Mouse (Mus musculus): Measurements from ENCODE around the gene Olfr322. TPM values are rescaled to one million over a fixed set of nuclear protein-coding genes. Genes with fewer than 3 reads are reported as not detected.
A peak's percentile ranks its signal among the peaks of the same experiment; 100 is the strongest.

The Olfr322 gene
- total RNA-seq (2015), result not detected in 2 replicates
- total RNA-seq (2017), result not detected in 2 replicates

DNA sequence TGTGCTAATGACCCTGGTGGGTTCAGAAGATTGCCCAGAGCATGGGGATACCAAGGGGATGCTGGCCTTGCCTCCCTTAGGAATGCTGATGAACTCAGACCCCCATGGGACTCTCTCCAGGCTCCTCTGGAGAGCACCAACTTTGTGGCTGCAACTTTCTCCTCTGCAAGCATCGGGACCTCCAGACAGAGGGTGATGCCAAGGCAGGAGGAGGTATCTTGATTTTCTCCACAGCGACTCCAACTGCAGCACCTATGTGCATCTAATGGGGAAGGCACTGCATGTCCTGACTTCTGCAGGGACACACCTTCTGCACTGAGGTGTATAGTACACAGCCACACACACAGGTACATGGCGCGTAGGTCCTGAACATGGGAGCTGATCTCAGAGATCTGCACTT is at the start of gene Olfr322:
Olfr322 (plus strand) TSS at position 187 of the 400 bp plus-strand sequence.
- no peak for ATAC-seq (replicated peaks; ENCODE audit: poor library complexity)

GRCm38 (mm10) chr11:58613359-58613758 is 45.2 kb upstream of the Olfr322 start:
- no peak for ATAC-seq (replicated peaks; ENCODE audit: poor library complexity)

GRCm38 (mm10) chr11:58614526-58614925 is 44.1 kb upstream of the Olfr322 start:
- no peak for ATAC-seq (replicated peaks; ENCODE audit: poor library complexity)

GRCm38 (mm10) chr11:58615975-58616374 is 42.6 kb upstream of the Olfr322 start, which contains the start of gene 2210407C18Rik:
Gene 2210407C18Rik (minus strand): TSS chr11:58616075.
- no peak for ATAC-seq (replicated peaks; ENCODE audit: poor library complexity)

DNA sequence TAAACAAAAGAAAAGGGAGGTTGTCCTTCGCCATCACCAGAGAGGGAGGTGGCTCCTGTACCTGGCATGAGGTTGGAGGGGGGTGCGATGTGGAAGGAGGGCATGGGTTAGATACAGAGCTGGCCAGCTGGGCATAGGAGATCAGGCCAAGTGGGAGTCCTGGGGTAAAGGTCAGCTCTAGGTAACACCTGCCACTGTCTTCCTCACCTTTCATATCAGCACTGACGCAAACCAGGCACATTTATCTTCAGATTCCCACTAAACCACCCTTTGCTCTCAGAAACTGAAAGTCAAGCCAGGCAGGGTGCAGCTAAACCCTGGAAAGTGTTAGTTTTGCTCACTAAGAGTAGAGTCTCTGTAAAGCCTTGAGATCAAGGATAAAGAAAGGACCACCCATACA is 40.2 kb upstream of the Olfr322 start:
- no peak for ATAC-seq (replicated peaks; ENCODE audit: poor library complexity)

DNA sequence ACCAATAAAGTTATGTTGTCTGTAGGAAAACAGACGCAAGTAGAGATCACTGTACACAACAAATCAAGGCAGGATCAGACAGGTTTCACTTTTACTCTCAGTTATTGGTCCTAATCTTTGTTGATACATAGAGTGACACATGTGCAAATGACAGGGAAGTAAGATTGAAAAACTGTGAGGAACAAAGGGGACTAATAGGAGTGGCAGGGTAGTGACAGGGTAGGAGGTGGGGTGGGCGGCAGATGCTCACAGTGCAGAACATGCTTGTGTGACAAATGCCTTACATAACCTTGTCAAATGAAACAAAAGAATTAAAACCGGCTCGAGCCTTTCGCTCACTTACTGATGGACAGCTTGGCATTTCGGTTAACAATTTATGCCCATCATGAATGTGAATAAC is 39.8 kb upstream of the Olfr322 start:
- ATAC-seq (replicated peaks; ENCODE audit: poor library complexity), result no peak

GRCm38 (mm10) chr11:58626146-58626545 is 32.4 kb upstream of the Olfr322 start:
- ATAC-seq (replicated peaks; ENCODE audit: poor library complexity), result 0 out of 2 replicates have a peak, but pooled peaks have one; percentile 20

DNA sequence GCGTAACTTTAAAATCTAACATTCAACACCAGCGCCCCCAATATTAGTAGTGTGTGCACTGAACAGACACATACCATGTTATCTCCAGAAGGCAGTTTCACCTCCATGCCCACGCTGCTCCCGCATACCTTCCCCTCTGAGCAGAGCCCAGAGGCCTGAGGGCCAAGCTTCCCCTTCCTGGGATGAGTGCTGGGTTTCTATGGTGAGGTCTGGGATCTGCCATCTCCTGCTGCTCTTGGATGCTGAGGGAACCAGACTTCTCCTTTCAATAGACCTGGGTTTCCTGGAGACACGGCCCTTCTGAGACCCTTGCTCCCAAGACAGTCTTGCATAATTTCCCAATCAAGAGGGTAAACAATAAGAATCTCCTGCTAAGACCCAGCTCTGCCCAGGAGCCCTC is 28.2 kb upstream of the Olfr322 start, which contains the start of gene Olfr323:
Olfr323 (minus strand) TSS at position 101 of the 400 bp plus-strand sequence.
- ATAC-seq (replicated peaks; ENCODE audit: poor library complexity), result no peak

DNA sequence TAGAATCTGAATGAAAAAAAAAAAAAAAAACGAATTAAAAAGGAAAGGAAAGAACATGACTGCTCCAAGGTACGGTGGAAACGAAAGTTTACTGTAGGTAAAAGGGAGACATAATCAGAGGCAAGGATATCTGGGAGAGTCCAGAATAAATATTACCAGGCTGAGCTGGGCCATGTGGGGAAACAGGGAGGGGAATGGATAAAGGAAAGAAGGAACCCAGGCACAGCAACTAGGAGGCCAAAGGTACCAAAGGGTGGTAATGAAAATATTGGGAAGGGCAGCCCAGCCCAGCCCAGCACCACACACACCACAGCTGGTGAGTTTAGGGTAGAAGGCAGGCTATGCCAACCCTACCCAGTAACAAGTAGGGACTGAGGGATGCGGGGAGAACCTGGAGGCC is 23.7 kb upstream of the Olfr322 start:
- no peak for ATAC-seq (replicated peaks; ENCODE audit: poor library complexity)

DNA sequence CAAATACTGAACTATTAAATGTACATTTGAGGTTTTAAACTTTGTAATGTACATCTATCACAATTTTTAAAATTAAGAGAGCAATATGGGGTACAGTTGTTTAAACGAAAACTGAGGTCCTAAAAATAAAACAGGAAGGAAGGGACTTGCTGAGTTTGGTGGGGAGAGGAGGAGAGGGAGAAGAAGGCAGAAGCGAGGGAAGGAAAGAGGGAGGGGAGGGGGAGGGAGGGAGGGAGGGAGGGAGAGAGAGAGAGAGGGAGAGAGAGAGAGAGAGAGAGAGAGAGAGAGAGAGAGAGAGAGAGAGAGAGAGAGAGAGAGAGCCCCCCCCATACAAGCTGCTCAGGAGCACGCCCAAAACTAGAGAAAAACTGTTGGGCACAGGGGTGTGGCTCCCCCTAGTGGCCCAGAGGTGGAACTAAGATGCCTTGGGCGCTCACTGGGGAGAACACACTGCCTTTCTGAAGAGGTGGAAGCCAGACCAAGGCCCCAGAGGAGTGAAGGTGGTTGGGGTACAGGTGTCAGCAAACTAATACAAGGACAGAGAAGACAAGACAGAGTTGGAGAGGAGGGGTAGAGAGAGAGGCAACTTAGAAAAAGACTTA is 22.1 kb upstream of the Olfr322 start:
- peak; percentile 75 for ATAC-seq (replicated peaks; ENCODE audit: poor library complexity)

GRCm38 (mm10) chr11:58638176-58638701 is 20.3 kb upstream of the Olfr322 start:
- no peak for ATAC-seq (replicated peaks; ENCODE audit: poor library complexity)

GRCm38 (mm10) chr11:58640272-58640867 is 18.2 kb upstream of the Olfr322 start, which contains the start of gene Trim58:
Gene Trim58 (plus strand): TSS chr11:58640465.
- peak; percentile 51 for ATAC-seq (replicated peaks; ENCODE audit: poor library complexity)

GRCm38 (mm10) chr11:58641057-58641456 is 17.5 kb upstream of the Olfr322 start:
- peak; percentile 27 for ATAC-seq (replicated peaks; ENCODE audit: poor library complexity)

DNA sequence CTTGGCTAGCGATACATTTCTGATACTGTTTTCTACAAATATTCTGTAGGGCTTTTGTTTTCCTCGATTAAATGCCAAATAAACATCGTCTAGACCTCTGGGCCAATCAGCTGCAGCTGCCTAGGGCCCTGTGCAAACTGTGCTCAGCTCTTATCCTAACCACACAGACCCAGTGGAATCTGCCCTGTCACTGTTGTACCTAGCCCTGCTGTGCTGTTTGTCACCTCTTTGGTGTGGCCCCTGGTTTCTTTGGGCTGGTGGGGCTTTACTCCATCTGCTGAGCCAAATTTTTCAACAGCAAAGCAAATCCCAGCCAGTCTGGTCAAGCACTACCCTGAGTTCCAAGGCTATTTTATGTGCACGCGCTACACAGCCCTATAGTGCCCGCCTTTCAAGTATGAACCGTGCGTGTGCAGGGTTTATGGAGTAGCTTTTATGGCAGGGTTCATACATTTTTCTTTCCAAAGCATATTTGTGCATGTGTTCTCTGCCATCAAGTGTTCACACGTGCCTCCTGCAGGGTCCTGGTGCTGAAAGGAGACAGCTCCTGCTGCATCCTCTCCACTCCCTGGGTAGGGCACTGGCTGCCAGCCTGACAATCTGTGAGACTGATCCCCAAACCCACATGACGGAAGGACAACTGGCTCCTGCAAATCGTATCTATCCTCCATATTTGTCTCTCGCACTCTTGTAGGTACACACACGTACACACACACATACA is 16.8 kb upstream of the Olfr322 start:
- ATAC-seq (replicated peaks; ENCODE audit: poor library complexity), result peak; percentile 81

DNA sequence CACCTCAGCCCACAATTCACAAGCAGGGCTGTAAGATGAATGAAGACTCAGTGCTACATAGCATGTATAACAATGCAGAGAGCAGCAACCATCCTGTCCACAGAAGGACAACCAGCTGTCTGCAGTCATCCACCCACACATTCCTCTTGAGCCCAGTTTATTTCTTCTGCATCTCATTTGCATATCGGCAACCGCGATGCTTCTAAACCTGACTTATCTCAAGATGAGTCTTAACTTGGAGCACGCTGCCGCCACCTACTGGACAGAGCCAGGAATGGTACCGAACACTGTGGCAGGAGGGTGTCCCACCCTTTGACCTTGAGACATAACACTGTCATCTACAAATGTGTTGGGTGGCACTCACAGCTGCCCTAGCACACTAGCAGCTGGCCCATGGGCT is 15.2 kb upstream of the Olfr322 start:
- ATAC-seq (replicated peaks; ENCODE audit: poor library complexity), result peak; percentile 63

GRCm38 (mm10) chr11:58655151-58655550 is 3.4 kb upstream of the Olfr322 start:
- no peak for ATAC-seq (replicated peaks; ENCODE audit: poor library complexity)

- ATAC-seq (replicated peaks; ENCODE audit: poor library complexity), result no peak
These were observed 10.7 kb downstream of the Olfr322 start for GRCm38 (mm10) chr11:58669252-58669651.

- no peak for ATAC-seq (replicated peaks; ENCODE audit: poor library complexity)
These were observed 13.2 kb downstream of the Olfr322 start for GRCm38 (mm10) chr11:58671825-58672224.

- ATAC-seq (replicated peaks; ENCODE audit: poor library complexity), result no peak
These were observed 22.2 kb downstream of the Olfr322 start, which contains the start of gene Olfr320 for GRCm38 (mm10) chr11:58680799-58681198. Gene Olfr320 (plus strand): TSS chr11:58681099.

DNA sequence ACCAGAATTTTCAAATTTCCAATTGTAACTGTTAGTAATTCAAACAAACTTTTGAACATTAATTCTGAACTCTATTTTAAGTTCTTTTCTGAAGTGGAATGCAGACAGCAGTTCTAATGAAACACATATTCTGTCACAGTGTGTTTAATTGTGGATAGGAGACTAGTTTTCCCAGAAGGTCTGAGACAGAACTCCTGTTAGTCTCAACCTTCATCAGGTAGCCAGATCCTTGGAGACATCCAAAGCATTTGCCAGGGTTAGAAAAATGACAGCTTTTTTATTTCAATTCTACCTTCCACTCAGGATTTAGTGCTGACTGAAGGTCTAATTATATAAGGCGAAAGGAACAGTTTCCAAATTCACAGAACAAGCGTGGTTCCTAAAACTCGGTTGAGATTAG is 40.3 kb downstream of the Olfr322 start, which contains the start of gene Olfr319:
Olfr319 (plus strand) TSS at position 301 of the 400 bp plus-strand sequence.
- ATAC-seq (replicated peaks; ENCODE audit: poor library complexity), result no peak

GRCm38 (mm10) chr11:58709086-58709485 is 50.5 kb downstream of the Olfr322 start:
- ATAC-seq (replicated peaks; ENCODE audit: poor library complexity), result no peak

Data from megakaryocyte progenitor cell, adult 5-6 weeks (primary cell).